Mouse (Mus musculus) embryonic facial prominence, embryonic 11.5 days (tissue): Measurements from ENCODE around the gene Hexim1. TPM values are rescaled to one million over a fixed set of nuclear protein-coding genes. Genes with fewer than 3 reads are reported as not detected.
A peak's percentile ranks its signal among the peaks of the same experiment; 100 is the strongest.

Source experiments
- ATAC-seq: fragments of 200-750 bp; cut with Nextera tagmentation; replicated peaks from 2 replicates; pipeline ENCODE4 v1.8.0; 2017; ENCODE audit warnings: low read depth; ENCODE audit not compliant: insufficient number of reproducible peaks, low FRiP score, low TSS enrichment
- DNase-seq: peaks from one replicate; pipeline ENCODE4 v3.0.0-alpha.2; 2015; ENCODE audit warnings: low spot score
- H3K27ac ChIP-seq: fragments of 300-500 bp; sonication (generic); replicated peaks from 2 replicates; pipeline ENCODE4 v1.5.1; 2014; ENCODE audit warnings: mild to moderate bottlenecking, low read depth, low read length, control low read depth
- H3K27me3 ChIP-seq: fragments of 300-500 bp; sonication (generic); 2 replicates; pipeline ENCODE4 v1.6.1; 2014; ENCODE audit warnings: mild to moderate bottlenecking, low read length, moderate library complexity, mixed read lengths; ENCODE audit not compliant: control insufficient read depth, insufficient read depth
- H3K36me3 ChIP-seq: fragments of 300-500 bp; sonication (generic); replicated peaks from 2 replicates; pipeline ENCODE4 v1.6.1; 2014; ENCODE audit warnings: low read depth, mild to moderate bottlenecking, low read length, moderate library complexity, mixed read lengths; ENCODE audit not compliant: control insufficient read depth, insufficient read depth
- H3K4me1 ChIP-seq: fragments of 300-500 bp; sonication (generic); 2 replicates; pipeline ENCODE4 v1.6.1; 2014; ENCODE audit warnings: low read length, mixed read lengths; ENCODE audit not compliant: control insufficient read depth, insufficient read depth
- H3K4me2 ChIP-seq: fragments of 300-500 bp; sonication (generic); 2 replicates; pipeline ENCODE4 v1.6.1; 2014; ENCODE audit warnings: low read depth, mild to moderate bottlenecking, control low read depth, low read length, moderate library complexity
- H3K4me3 ChIP-seq: fragments of 300-500 bp; sonication (generic); 2 replicates; pipeline ENCODE4 v1.5.1; 2014; ENCODE audit warnings: low read depth, low read length, control low read depth
- H3K9ac ChIP-seq: fragments of 300-500 bp; sonication (generic); replicated peaks from 2 replicates; pipeline ENCODE4 v1.6.1; 2014; ENCODE audit warnings: mild to moderate bottlenecking, control low read depth, low read length
- H3K9me3 ChIP-seq: fragments of 300-500 bp; sonication (generic); replicated peaks from 2 replicates; pipeline ENCODE4 v1.6.1; 2016; ENCODE audit warnings: mild to moderate bottlenecking, low read length, inconsistent platforms, mixed read lengths; ENCODE audit not compliant: control insufficient read depth
- WGBS: fragments of 180-500 bp; shearing (Covaris S2); extraction: QIAGEN DNeasy Blood & Tissue Kit; methylation state at CpG from one replicate; pipeline ENCODE4 v1.1.7; 2014; 5-methylcytosine and 5-hydroxymethylcytosine counted together
- polyA plus RNA-seq: library from polyadenylated mRNA; unstranded; fragments of >200 nt; fragmentation: Nextera tagmentation; extraction: Ambion mirVana; gene quantifications from 2 replicates; pipeline ENCODE4 v1.2.1, GENCODE M21; 2014

The Hexim1 gene
- polyA plus RNA-seq, 1 experiment from 2014 or later, result 5.3 TPM

DNA sequence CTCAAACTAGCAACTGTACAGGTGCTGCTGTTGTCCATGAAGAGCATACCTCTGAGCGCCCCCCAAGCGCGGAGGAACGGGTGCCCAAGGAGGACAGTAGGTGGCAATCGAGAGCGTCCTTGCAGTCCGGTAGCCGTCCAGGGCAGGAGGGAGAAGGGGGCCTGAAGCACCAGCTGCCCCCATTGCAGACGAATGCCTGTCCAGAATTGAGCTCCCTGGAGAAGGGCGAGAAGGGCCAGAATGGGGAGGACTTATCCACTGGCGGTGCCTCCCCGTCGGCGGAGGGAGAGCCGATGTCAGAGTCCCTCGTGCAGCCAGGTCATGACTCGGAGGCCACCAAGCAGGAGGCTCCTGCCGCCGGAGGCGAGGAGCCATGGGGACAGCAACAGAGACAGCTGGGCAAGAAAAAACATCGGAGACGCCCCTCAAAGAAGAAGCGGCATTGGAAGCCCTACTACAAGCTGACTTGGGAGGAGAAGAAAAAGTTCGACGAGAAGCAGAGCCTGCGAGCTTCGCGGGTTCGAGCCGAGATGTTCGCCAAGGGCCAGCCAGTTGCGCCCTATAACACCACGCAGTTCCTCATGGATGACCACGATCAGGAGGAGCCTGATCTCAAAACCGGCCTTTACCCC lies 1.0 kb downstream of the Hexim1 start:
- H3K36me3 ChIP-seq, result no peaks in the 10 kb centered on the region
- H3K4me1 ChIP-seq, result peaks cover 2% of the 10 kb centered on the region; the same call in 1 of the 2 replicates
- H3K4me2 ChIP-seq, result peak overlapping the region; percentile 81
- no peak for ATAC-seq
- DNase-seq, result peak; percentile 76
- H3K27me3 ChIP-seq, result no peaks in the 10 kb centered on the region; the same call in 1 of the 2 replicates
- peak overlapping the region; percentile 71 for H3K9ac ChIP-seq
- WGBS, result under 1% methylated on average over 35 of the region's 35 CpGs
- peak overlapping the region; percentile 62 for H3K4me3 ChIP-seq
- no peaks in the 10 kb centered on the region for H3K9me3 ChIP-seq
- H3K27ac ChIP-seq, result no peak overlapping the region

GRCm38 (mm10) chr11:103117591-103118009 lies 1.6 kb downstream of the Hexim1 start:
- no peak for ATAC-seq
- WGBS, result under 1% methylated on average over 38 of the region's 38 CpGs
- Histone ChIP-seq H3K9me3 (no peaks in the 10 kb centered on the region), H3K4me3 (peak overlapping the region; percentile 62), H3K4me1 (no peaks in the 10 kb centered on the region; the same call in 1 of the 2 replicates), H3K9ac (peak overlapping the region; percentile 71), H3K36me3 (no peaks in the 10 kb centered on the region), H3K27ac (no peak overlapping the region), H3K4me2 (peak overlapping the region; percentile 81), H3K27me3 (no peaks in the 10 kb centered on the region)
- peak; percentile 61 for DNase-seq

DNA sequence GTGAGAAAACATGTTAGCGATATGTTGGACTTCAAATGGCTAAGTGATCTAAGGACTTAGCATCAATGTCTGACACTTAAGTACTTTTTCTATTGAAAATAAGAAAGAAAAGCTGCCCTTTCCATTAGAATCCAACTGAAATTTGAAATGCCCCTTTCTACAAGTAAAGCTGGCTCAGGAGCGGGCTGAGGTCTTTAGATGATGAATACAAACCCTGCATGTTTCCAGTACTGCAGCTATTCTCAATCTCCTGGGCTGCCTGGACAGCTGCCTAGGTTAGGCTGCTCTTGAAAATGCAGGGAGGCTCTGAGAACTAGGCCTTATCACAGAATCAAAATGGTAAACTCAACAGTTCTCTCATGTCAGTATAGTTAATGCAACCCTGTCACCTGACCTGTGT lies 2.8 kb downstream of the Hexim1 start:
- ATAC-seq, result no peak
- no peak overlapping the region for H3K4me2 ChIP-seq

DNA sequence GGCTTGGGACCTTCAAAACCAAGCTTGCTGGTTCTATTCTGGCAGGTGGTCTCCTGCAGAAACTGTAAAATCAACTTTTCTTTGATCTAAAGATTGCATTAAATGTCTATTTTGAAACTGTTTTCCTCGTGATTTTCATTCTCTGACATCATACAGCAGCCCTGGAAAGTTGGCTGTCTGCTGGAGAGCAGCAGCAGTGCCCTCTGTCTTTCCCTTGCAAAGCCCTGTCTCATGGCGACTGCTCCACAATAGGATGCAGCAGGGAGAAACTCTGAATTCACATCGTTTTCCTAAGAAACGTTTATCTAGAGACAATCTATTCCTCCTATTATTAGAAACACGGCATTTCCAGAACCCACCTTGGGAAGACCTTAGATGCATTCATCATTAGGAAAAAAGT lies 3.6 kb downstream of the Hexim1 start:
- no peaks in the 10 kb centered on the region for H3K9me3 ChIP-seq
- DNase-seq (no peak), ATAC-seq (no peak)
- H3K4me1 ChIP-seq, result no peaks in the 10 kb centered on the region; the same call in 1 of the 2 replicates
- no peak overlapping the region for H3K27ac ChIP-seq
- H3K4me3 ChIP-seq, result no peak overlapping the region
- H3K9ac ChIP-seq, result no peak overlapping the region
- WGBS, result 58% methylated on average over 5 of the region's 5 CpGs
- no peaks in the 10 kb centered on the region for H3K27me3 ChIP-seq
- H3K36me3 ChIP-seq, result no peaks in the 10 kb centered on the region
- H3K4me2 ChIP-seq, result no peak overlapping the region

More for the DNA sequence above, 2.8 kb downstream of the Hexim1 start:
- no peaks in the 10 kb centered on the region for H3K27me3 ChIP-seq
- H3K4me3 ChIP-seq, result no peak overlapping the region
- DNase-seq, result no peak
- no peaks in the 10 kb centered on the region for H3K9me3 ChIP-seq
- 86% methylated on average over 2 of the region's 2 CpGs for WGBS
- no peak overlapping the region for H3K9ac ChIP-seq
- H3K36me3 ChIP-seq, result no peaks in the 10 kb centered on the region
- H3K4me1 ChIP-seq, result no peaks in the 10 kb centered on the region; the same call in 1 of the 2 replicates
- H3K27ac ChIP-seq, result no peak overlapping the region

DNA sequence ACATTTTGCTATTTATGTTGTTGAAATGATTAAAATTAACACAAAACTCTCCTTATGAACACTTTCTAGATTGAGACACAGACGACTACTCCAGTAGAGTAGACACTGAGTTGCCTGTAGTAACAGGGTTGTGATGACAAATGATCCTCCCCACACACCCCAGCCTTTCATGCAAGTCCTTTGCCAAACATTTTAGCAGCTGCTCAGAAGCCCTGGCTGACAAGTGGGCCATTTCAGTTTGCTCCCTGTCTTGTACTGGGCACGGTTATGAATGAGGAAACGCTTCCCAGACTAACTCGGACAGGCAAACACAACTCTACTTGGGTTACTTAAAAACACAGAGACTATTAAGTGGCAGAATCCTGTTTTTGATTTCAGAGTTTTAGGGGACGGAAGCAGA lies 4.3 kb downstream of the Hexim1 start:
- 65% methylated on average over 5 of the region's 5 CpGs for WGBS
- ATAC-seq (no peak), DNase-seq (no peak)
- no peaks in the 10 kb centered on the region for H3K9me3 ChIP-seq
- no peaks in the 10 kb centered on the region for H3K36me3 ChIP-seq
- no peak overlapping the region for H3K4me3 ChIP-seq
- H3K4me2 ChIP-seq, result no peak overlapping the region
- no peaks in the 10 kb centered on the region for H3K27me3 ChIP-seq
- H3K9ac ChIP-seq, result no peak overlapping the region
- no peak overlapping the region for H3K27ac ChIP-seq
- H3K4me1 ChIP-seq, result no peaks in the 10 kb centered on the region; the same call in 1 of the 2 replicates

GRCm38 (mm10) chr11:103131701-103132575 lies 15.9 kb downstream of the Hexim1 start, which contains the start of gene Hexim2:
Gene Hexim2 (plus strand): TSS chr11:103132429.
- H3K9me3 ChIP-seq, result no peaks in the 10 kb centered on the region
- ATAC-seq, result peak; percentile 79
- peak within 1 kb of the TSS; percentile 99 for H3K27ac ChIP-seq
- peak; percentile 78 for DNase-seq
- H3K36me3 ChIP-seq, result no peaks in the 10 kb centered on the region
- peak within 1 kb of the TSS; percentile 98 for H3K4me3 ChIP-seq
- peak within 1 kb of the TSS; percentile 100 for H3K9ac ChIP-seq
- H3K27me3 ChIP-seq, result no peaks in the 10 kb centered on the region
- peaks cover 4% of the 10 kb centered on the region for H3K4me1 ChIP-seq
- under 1% methylated on average over 39 of the region's 39 CpGs for WGBS
- H3K4me2 ChIP-seq, result peak within 1 kb of the TSS; percentile 65

DNA sequence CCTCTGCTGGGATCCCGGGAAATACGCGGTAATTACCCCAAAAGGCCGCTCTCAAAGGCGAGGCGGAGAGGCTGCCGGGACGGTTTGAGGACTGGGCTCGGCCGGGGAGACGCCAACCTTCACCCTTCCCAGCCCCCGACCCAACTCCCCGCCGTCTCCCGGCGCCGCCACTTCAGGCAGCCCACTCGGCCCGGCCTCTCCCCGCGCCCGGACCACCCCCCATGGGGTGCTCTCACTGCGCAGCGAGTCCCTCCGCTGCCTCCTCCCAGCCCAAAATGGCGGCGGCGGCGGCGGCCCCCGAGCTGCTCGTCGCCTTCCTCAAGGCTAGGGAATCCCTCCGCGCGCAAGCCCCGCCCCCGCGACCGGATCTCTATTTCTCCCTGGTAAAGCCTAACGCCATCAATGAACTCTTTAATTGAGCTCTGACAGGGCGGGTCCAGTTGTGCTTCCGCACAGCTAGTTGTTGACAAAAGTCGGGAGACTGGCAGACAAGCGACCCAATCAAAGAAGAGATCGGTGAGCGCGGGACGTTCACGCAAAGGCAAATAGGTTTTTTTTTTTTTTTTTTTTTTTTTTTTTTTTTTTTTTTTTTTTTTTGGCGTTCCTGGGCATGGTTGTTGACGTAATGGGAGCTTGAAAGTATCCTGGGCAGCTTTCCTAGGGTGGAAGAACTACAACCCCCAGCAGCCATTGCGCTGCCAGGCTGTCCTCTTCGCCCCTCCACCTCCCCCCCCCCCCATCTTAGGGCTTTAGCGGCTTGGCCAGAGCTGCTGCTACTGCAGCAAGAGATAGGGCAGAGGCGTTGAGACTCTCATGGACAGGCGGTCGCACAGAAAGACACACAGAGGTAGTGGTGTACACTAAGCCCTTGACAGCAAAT lies 16.8 kb downstream of the Hexim1 start:
- Histone ChIP-seq H3K4me2 (peak overlapping the region; percentile 65), H3K36me3 (no peaks in the 10 kb centered on the region), H3K9ac (peak overlapping the region; percentile 100), H3K4me3 (peak overlapping the region; percentile 98), H3K9me3 (no peaks in the 10 kb centered on the region), H3K27ac (peak overlapping the region; percentile 99), H3K4me1 (peaks cover 4% of the 10 kb centered on the region), H3K27me3 (no peaks in the 10 kb centered on the region)
- DNase-seq (peak; percentile 100), ATAC-seq (peak; percentile 87)
- under 1% methylated on average over 54 of the region's 58 CpGs for WGBS
